Mouse (Mus musculus): Measurements from ENCODE around the gene Pcyt2.
"Not testable (repeated sequence)": the region's sequence is repeated elsewhere in the genome, so short reads cannot be mapped to it uniquely, and the experiment has no call there.

Pcyt2 gene

DNA sequence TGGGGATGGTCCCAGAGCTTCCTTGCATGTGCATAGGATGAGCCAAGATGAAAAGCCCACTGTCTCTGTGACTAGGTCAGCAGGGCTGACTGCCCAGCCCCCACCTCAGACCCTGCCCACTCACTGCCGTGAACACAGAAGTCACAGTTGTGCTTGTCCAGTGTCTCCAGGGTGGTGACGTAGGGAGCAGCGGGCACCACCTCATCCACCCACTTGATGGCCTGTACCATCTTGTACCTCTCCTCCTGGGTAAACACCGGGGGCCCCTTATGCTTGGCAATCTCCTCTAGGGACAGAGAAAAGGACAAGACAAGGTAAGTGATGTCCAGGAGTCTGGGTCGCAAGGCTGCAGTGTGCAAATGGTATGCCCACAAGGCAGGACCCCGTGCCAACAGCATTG is 2.6 kb downstream of the Pcyt2 start:
- DNase-seq, result no peak

DNA sequence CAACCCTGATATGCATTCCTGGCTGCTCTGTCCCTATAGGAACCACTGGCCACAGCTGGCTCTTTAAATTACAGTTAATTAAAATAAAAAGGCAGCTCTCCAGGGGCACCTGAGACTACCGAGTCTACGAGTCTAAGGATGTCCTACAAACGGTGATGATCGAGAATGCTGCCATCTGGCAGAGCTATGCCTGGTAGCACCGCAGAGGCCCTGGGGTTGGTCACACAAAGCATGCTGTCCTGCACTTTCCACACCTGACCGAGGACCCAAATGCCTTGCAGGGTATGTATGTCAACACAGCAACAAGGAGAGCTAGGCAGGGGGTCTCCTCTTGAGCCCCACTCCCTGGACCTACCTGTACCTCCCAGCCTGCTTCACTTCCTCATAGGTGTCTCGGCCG is 3.8 kb downstream of the Pcyt2 start:
- no peak for DNase-seq

DNA sequence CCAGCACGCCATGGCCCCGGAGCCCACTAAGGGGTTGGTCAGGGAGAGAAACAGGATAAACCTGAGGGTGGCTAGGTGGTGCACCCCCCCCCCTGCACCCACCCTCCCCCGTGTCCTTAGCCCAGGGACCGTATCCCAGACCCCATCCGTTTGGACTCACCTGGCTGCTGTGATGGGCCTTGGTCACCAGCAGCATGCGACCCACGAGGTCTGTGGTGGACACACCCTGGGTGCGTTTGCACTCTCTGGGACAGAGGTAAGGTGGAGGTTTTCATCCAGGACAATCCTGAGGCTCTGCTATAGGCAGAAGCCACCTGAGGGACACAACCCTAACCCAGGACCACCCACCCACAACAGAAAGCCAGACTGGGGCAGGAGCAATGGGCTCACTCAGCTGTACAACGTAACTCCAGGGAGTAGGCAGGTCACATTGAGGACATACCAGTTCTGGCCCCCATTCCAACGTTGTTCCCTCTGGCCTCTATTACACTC is 4.2 kb downstream of the Pcyt2 start:
- no peak for DNase-seq

DNA sequence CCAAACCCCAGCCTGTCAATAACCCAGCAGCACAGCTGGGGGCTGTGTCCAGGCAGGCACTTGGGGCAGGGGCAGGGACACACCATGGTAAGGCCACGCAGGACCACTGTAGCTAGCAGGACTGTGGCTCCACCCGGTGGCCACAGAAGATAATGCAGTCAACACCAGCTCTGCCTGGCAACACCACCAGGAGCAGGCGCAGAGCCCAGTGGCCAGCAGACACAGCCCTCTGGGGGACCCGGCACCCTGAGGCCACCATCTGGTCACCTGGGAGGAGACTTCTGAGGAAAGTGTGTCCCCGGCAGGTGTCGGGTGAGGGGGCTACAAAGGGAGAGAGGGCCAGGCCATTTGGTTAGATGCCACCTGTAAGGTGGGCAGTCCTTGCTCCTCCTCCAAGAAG is 5.0 kb downstream of the Pcyt2 start:
- peak; percentile 80 for DNase-seq

DNA sequence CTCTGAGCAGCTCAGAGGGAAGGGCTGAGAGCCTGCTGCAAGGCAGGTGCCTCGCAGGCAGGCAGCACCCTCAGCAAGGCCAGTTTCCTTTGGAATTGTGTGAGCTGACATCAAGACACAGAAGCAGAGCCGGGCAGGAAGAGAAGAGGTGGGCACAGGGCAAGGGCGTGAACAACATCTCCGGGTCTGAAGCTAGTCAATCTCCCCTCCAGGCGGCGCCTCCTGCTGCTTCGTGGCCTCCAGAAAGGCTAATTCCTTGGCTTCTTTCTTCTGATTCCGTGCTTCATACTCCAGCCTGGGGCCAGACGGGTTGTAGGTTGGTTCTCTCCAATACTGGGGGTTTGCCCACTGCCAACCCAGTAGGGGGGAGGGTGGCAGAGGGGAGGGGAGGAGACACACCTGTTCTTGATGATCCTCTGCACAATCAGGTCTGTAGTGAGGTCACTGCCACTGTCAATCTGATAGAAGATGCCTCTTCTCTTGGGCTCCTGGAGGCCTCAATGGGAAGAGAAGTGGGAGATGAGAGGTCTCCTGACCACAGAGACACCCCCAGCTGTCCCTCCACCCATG is 7.2 kb downstream of the Pcyt2 start:
- DNase-seq, result no peak

DNA sequence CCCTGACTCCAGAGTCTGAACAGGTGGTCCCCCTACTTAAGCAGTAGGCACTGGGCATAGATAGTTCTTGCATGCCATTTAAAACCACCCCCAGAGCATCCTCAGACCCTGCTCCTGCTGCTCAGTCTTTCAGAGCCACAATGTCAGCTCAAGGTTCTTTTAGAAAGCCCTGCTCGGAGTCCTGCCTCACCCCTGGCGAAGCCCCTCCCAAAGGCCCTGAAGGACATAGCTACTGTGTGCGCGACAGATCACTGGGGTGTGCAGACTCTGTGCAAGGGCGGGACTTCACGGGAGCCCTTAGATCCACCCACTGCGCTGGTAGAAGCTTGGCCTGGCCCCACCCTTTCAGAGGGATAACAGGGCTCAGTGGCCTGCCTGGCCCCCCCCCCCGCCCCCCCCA is 8.5 kb downstream of the Pcyt2 start:
- peak; percentile 48 for DNase-seq

DNA sequence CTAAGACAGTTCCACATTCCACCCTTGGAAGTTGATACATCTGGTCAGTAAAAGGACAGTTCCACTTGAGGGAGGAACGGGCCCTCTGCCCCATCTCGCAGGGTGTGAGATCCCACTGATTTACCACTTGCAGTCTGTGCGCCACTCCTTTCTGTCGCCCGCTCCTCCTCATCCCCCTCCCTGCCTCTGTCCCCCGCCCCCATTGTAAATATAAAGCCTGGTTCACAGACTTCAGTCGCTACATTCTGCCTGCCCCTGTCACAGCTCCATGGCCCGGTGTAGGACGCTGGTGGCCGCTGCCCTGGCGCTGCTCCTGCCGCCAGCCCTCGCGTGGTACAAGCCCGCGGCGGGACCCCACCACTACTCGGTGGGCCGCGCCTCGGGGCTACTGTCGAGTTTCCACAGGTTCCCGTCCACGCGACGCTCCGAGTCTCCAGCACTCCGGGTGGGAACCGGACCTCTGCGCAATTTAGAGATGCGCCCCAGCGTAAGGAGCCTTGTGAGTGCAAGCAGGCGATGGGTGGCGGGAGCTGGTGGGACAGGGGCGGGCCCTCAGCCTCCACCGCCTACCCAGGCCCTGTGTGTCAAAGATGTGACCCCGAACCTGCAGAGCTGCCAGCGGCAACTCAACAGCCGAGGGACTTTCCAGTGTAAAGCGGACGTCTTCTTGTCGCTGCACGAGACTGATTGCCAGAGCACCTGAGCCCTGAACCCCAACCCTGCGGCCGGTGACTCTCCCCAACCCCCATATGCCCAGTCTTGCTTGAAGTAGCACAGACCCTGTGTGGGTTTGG is 9.3 kb downstream of the Pcyt2 start, which contains the start of gene Npb:
Gene Npb (plus strand): TSS at position 237 of the 794 bp plus-strand sequence.
- no peak for DNase-seq

DNA sequence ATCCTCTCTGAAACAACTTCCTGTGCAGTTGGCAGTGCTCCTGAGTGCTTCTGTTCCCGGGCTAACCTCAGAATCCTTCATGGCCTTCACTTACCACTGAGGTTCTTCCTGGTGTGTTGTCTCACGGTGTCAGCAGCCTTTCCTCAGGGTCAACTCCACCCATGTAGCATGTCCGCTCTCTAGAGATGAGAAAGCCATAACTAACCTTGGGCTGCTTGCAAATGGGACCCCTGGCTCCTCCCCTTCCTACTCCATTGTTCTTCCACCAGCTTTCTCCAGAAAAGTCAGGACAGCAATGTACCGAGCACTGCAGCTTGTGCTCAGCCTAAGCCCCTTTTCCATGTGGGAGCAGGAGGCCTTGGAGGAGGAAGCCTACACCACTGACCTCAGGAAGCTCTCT is 11.0 kb downstream of the Pcyt2 start:
- no peak for DNase-seq

DNA sequence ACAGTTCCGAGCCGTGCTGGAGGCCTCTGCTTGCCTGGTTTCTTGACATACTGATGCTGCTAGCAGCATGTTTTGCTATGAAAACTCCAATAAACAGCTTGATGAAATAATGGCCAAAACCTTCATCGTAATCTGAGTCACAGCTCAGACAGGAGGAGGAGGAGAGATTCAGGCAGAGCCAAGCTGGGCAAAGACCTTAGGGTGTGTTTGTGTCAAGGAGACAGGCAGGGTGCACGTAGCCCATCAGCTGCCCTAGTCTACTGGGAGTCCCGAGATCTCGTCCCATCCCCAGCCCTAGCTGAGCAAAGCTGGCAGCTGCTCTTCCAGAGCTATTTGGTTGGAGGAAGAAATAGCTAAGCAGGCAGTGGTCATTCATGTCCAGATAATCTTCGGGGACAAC is 12.1 kb downstream of the Pcyt2 start:
- no peak for DNase-seq

DNA sequence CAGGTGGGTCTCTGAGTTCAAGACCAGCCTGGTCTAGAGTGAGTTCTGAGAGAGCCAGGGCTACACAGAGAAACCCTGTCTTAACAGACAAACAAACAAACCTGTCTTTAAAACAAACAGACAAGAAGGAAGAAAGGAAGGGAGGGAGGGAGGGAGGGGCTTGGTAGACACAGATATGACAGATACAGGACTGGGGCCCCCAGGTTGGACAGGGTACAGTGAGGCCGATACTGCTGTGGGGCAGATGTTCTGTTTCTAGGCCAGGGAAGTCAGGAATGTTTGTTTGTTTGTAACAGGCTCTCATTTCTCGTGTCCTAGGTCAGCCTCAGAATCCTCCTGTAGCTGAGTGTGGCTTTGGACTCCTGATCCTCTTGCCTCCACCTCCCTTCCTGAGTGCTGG is 14.2 kb downstream of the Pcyt2 start:
- no peak for DNase-seq

DNA sequence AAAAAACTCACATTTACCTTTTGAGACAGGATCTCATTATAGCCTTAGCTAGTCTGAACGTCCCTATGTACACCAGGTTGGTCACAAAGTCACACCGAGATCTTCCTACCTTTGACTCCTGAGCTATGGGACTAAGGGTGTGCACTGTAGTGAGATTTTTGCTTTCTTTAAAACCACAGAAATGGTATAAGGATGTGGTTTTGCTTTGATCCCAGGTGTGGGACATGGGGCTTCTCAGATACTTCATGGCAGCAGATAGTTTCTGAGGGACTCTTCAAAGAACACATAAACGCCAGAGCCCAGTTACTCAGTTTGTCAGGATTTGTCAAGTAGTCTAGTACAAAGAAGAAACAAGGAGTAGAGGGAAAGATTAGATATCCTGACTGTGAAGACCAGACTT is 17.0 kb downstream of the Pcyt2 start:
- no peak for DNase-seq

DNA sequence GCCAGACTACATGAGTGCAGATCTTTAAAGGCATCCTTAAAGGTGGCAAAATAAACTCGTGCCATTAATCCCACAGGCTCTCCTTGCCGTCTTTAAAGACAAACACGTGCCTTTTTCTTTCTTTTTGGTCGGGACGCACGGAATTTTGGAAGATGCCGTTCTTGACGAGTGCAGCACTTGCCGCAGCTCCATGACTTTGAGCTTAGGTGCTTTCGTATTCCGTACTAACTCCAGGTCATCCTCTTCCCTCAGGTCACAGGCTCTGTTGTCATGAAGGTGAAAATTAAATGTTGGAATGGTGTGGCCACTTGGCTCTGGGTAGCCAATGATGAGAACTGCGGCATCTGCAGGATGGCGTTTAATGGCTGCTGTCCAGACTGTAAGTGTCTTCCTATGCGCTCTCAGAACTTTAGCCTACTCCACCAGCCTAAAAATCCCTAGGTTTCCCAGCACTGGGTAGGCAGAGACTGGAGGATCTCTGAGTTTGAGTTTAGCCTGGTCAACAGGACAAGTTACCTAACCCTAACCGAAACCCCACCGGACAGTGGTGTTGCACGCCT is 18.7 kb downstream of the Pcyt2 start:
- DNase-seq, result no peak

DNA sequence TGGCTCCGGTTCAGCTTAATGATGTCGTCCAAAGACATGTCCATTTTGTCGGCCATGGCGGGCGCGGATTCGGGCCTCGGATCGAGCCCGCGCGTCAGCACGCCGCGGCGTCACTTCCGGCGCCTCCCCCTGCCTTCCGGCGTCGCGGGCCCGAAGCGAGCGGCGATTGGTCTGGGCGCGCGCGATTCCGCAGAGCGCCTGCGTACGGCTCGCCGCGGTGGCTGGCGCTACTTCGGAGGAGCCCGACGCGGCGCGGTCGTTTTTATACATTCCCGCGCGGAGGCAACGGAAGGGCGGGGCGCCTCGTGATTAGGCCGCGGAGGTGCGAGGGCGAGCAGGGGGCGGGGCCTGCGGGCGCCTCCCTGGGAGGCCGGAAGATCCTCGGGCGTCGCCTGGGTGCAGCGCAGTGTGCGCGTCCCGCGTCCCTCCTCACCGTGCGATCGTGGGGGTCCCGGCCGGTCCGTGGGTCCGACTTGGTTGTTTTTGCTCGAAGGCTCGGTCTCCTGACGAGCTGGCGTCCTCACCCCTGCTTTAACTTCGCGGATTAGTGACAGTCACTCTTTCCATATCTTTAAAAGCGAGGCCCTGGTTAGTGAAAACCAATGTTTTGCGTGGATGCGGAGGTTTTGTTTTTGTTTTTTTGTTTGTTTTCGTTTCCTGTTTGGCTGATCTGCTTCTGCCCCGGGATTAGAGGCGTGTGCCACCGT is 19.3 kb downstream of the Pcyt2 start, which contains the start of the genes Alyref and Anapc11:
Gene Alyref (minus strand): TSS at position 83 of the 707 bp plus-strand sequence.
Gene Anapc11 (plus strand): TSS at position 139 of the 707 bp plus-strand sequence.
- DNase-seq, result peak; percentile 93

DNA sequence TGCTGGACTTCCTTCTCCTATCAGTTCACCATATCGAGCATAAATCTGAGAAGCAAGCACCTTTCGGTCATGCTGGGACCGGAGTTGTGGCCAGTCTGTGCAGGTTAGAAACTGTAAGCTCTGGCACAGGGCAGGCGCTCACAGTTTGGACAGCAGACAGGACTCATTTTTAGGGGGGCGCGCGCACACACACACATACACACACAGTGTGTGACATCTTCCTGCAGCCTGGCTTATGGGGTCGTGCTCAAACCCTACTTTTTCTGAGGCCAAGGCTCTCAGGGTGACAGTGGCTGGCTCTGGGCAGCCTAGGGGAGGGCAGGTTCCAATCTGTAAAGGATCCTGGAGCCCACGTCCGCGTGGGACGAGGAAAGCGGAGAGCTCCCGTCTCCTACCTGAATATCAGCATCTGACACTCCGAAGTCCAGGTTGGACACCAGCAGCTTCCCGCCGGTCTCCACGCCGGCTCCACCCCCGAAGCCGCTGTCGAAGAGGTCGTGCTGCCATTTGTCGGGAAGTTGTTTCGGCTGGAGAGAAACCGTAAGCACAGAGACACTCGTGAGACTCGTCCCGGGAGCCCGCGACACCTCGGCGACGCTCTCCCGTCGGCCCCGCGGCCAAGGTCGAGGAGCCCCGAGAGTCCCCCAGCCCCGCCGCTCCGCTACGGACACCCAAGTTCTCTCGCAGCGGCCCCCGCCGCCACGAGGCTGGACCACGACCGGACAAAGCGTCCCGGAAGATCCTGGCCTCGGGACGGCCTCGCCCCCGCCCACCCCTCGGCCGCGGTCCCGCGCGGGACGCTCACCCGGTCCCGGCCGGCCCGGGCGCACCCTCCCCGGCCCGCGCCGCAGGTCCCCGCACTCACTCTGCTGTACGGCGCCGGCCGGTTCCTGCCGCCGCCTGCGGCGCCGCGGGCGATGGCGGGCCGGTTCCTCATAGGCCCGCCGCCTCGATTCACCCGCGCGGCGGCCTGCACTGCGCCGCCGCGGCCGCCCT is 20.2 kb downstream of the Pcyt2 start:
- DNase-seq, result peak; percentile 40

DNA sequence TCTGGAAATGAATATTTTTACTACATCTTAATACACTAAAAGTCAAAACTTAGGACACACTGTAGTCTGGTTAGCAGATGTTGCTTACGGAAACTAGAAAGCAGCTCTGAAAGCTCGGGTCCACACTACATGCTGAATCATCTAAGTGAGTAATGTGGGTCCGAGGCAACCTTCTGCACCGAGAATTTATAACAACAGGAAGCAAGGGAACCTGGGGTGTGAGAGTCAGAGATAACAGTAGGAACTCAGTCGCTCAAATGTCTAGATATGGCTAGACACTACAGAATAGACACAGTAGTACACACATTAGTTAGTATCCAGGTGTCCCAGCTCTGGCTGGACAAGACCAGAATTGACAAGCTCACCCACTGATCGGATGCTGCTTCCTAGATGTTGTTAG is 29.2 kb downstream of the Pcyt2 start:
- no peak for DNase-seq

DNA sequence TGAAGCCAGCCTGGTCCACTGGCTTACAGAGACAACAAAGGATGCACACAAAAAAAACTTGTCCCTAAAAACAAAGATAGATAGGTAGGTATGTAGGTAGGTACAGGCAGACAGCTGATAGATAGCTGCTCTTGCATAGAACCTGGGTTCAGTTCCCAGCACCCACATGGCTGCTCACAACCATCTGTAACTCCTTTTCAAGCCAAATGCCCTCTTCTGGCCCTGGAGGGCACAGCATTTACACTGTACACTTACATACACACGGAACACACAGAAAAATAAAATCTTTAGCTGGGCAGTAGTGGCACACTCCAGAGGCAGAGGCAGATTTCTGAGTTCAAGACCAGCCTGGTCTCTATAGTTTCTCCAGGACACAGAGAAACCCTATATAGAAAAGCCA is 33.8 kb downstream of the Pcyt2 start:
- DNase-seq, result no peak

DNA sequence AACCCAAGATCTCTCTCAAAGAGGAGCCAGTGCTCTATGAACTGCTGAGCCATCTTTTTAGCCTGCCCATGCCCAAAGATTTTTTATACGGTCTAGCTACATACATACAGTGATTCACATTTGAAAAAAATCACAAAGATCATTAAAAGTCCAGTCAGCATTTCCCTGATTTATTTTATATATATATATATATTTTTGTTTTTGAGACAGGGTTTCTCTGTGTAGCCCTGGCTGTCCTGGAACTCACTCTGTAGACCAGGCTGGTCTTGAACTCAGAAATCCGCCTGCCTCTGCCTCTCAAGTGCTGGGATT is 34.8 kb downstream of the Pcyt2 start:
- DNase-seq, result not testable (repeated sequence)

DNA sequence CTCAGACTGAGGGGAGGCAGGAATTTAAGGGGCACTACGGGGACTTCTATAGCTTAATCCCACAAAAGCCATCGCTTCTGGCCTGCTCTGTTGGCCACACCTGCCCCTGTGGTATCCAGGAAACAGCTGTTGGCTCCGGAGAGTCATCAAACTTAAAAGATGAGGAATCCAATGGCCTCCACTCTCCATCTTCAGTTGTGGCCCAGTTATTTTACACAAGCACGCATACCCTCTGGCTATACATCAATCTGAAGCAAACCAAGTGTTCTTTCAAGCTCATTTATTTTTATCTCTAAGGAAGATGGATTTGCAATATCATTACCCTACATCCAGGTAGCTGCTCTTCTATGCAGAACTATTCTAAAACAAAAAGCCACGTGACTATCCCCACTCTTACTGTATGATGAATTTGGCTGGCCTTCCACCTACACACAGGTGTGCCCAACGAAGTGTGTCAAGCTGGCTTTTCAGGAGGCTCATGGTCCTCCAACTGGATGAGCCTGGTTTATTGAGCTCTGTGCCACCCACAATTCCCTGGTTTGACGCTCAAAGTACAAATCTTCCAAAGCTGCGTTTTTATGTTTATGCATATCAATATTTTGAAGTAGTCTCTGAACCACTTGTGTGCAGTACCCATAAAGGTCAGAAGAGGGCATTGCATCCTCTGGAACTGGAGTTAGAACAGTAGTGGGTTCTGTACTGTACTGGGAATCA is 35.3 kb downstream of the Pcyt2 start:
- DNase-seq, result peak; percentile 46

DNA sequence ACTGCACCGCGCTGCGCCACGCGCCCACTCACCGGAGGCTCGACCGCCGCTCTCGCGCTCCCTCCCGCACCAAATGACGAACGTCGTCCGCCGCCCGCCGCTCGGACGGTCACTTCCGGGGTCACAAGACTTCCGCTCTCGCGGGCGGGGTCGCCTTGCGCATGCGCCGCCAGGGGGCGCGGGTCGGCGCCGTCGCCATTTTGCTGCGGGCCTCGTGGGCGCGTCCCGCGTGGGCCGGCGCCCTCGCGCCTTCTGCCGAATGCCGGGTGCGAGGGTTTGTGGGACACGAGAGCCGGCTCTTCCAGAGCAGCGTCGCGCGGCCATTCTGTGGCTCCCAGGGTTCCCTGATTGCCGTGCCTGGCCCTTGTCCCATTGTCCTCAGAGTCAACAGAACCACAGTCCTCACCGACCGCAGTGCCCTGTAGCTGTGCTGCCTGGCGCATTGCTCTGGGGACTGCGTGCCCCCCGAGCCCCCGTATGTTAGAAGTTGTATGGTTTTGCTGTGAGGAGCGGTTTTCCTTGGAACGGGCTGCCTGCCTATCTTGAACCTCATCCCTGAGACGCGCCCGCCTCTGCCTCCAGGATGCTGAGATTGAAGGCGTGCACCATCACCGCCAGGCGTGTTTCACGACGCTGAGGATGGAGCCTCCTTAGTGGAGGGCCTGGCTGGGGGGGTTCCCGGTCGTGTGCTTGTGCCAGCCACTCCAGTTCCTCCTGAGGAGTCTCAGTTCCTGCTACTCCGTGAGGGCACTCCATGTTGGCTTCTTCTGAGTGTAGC is 36.1 kb downstream of the Pcyt2 start, which contains the start of gene Arhgdia:
Gene Arhgdia (minus strand): TSS at position 135 of the 778 bp plus-strand sequence.
- peak; percentile 91 for DNase-seq

DNA sequence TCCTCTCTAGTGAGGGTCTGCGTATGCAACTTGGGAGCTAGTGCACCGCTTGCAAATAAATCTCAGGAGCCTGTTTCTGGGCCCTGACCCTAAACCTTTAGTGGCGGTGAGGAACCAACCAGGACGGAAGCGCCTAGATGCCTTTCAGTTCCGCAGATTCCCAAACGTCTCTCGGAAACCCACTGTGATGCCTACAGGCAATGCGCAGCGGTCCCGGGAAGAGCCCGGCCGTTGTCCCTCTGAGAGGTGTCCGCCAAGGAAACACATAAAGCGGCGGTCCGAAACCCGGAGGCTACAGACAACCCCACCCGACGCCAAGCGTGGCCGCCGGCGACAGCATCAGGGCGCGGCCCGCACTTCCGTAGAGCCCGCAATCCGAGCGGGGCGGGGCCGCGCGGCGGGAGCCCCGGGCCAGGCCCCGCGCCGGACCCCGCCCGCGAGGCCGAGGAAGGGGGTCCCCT is 36.8 kb downstream of the Pcyt2 start:
- peak; percentile 52 for DNase-seq

DNA sequence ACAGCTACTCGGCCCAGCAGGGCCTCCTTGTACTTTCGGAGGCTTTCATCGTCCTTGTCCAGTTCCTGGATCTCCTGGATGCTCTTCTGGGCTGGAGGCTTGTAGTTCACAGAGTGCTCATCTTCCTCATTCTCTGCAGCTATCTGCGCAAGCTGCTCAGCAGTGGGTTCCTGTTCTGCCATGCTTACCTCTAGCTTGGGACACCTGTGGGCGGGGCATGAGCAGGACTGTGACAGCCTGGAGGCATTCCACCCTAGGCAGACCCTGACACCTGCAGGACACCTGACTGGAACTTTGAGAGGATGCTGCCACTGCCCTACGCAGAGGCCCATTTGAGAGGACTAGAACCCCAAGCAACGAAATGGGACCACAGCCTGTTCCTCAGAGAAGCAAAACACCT is 37.5 kb downstream of the Pcyt2 start:
- peak; percentile 48 for DNase-seq
